Mouse (Mus musculus) MEL (cell line): Measurements from ENCODE around the gene Hinfp. TPM values are rescaled to one million over a fixed set of nuclear protein-coding genes. Genes with fewer than 3 reads are reported as not detected.

Experiments
- DNase-seq: peaks from one replicate; pipeline ENCODE4 v3.0.0; 2011; ENCODE audit warnings: low read depth, low spot score
- H3K27ac ChIP-seq: 2 replicates; pipeline ENCODE4 v1.5.1; 2012; ENCODE audit warnings: low read depth, mild to moderate bottlenecking, control low read depth, low read length, moderate library complexity; ENCODE audit not compliant: control insufficient read depth
- H3K27me3 ChIP-seq, 2 experiments: fragments of 150-350 bp in 1 of 2; sonication (generic) in 1 of 2; 2 replicates each; pipeline ENCODE4 v1.6.1; 2012; ENCODE audit warnings: low read length in 2 of 2, mild to moderate bottlenecking in 2 of 2, improper control_type of control experiment in 1 of 2, moderate library complexity in 1 of 2; ENCODE audit not compliant: insufficient read depth in 2 of 2, control insufficient read depth in 1 of 2
- H3K36me3 ChIP-seq, 2 experiments: 2 replicates each; pipeline ENCODE4 v1.6.1; 2012 to 2014; ENCODE audit warnings: low read length in 2 of 2, improper control_type of control experiment in 1 of 2, inconsistent platforms in 1 of 2, mild to moderate bottlenecking in 1 of 2; ENCODE audit not compliant: insufficient read depth in 2 of 2, control insufficient read depth in 1 of 2
- H3K4me1 ChIP-seq, 2 experiments: fragments of 150-350 bp in 1 of 2; sonication (generic) in 1 of 2; 2 replicates each; pipeline ENCODE4 v1.6.1; 2012; ENCODE audit warnings: low read length in 2 of 2, improper control_type of control experiment in 1 of 2, mild to moderate bottlenecking in 1 of 2; ENCODE audit not compliant: insufficient read depth in 2 of 2, control insufficient read depth in 1 of 2
- H3K4me3 ChIP-seq, 2 experiments: fragments of 150-350 bp in 1 of 2; sonication (generic) in 1 of 2; 2 replicates each; pipeline ENCODE4 v1.5.1; 2012; ENCODE audit warnings: low read depth in 2 of 2, low read length in 2 of 2, mild to moderate bottlenecking in 2 of 2, moderate library complexity in 2 of 2, control low read depth in 1 of 2, improper control_type of control experiment in 1 of 2; ENCODE audit not compliant: control insufficient read depth in 1 of 2, insufficient read depth in 1 of 2
- H3K79me2 ChIP-seq: 2 replicates; pipeline ENCODE4 v1.6.1; 2012; ENCODE audit warnings: mild to moderate bottlenecking, low read length, moderate library complexity; ENCODE audit not compliant: control insufficient read depth, poor library complexity, insufficient read depth
- H3K9ac ChIP-seq: 2 replicates; pipeline ENCODE4 v1.6.1; 2012; ENCODE audit warnings: low read depth, mild to moderate bottlenecking, control low read depth, low read length, moderate library complexity; ENCODE audit not compliant: control insufficient read depth, poor library complexity, severe bottlenecking
- H3K9me3 ChIP-seq: fragments of 150-350 bp; sonication (generic); replicated peaks from 2 replicates; pipeline ENCODE4 v1.6.1; 2012; ENCODE audit warnings: mild to moderate bottlenecking, low read length, improper control_type of control experiment, moderate library complexity; ENCODE audit not compliant: insufficient read depth
- BHLHE40 ChIP-seq: IDR thresholded peaks from 2 replicates; pipeline ENCODE4 v1.6.1; 2012; ENCODE audit warnings: low read depth, mild to moderate bottlenecking, inconsistent platforms, low read length, improper control_type of control experiment, borderline replicate concordance
- CHD2 ChIP-seq: IDR thresholded peaks from 2 replicates; pipeline ENCODE4 v1.6.1; 2011; ENCODE audit warnings: low read length, improper control_type of control experiment
- CTCF ChIP-seq, 3 experiments: IDR thresholded peaks in 2 of 3; conservative IDR thresholded peaks in 1 of 3; 2 replicates each; pipeline ENCODE4 v1.5.1; 2011 to 2012; ENCODE audit warnings: low read length in 3 of 3, low read depth in 2 of 3, mild to moderate bottlenecking in 2 of 3, improper control_type of control experiment in 1 of 3, inconsistent platforms in 1 of 3, mixed read lengths in 1 of 3, moderate library complexity in 1 of 3; ENCODE audit not compliant: control insufficient read depth in 1 of 3, insufficient read depth in 1 of 3, poor library complexity in 1 of 3, severe bottlenecking in 1 of 3
- E2F4 ChIP-seq: IDR thresholded peaks from 2 replicates; pipeline ENCODE4 v1.6.1; 2011; ENCODE audit warnings: low read depth, low read length, improper control_type of control experiment, borderline replicate concordance
- ELF1 ChIP-seq: IDR thresholded peaks from 2 replicates; pipeline ENCODE4 v1.6.1; 2014; ENCODE audit warnings: low read depth, mild to moderate bottlenecking, inconsistent platforms, low read length, improper control_type of control experiment, moderate library complexity
- EP300 ChIP-seq, 2 experiments: IDR thresholded peaks; 2 replicates each; pipeline ENCODE4 v1.6.1; 2011; ENCODE audit warnings: improper control_type of control experiment in 2 of 2, low read length in 2 of 2, low read depth in 1 of 2, mild to moderate bottlenecking in 1 of 2
- ETS1 ChIP-seq: IDR thresholded peaks from 2 replicates; pipeline ENCODE4 v1.6.1; 2012; ENCODE audit warnings: low read depth, mild to moderate bottlenecking, inconsistent platforms, low read length, improper control_type of control experiment, moderate library complexity
- GATA1 ChIP-seq: IDR thresholded peaks from 2 replicates; pipeline ENCODE4 v1.6.1; 2011; ENCODE audit warnings: low read depth, low read length, improper control_type of control experiment
- MAX ChIP-seq: IDR thresholded peaks from 2 replicates; pipeline ENCODE4 v1.6.1; 2011; ENCODE audit warnings: low read length, improper control_type of control experiment
- MAZ ChIP-seq: IDR thresholded peaks from 2 replicates; pipeline ENCODE4 v1.6.1; 2012; ENCODE audit warnings: low read depth, mild to moderate bottlenecking, inconsistent platforms, low read length, improper control_type of control experiment
- MXI1 ChIP-seq: IDR thresholded peaks from 2 replicates; pipeline ENCODE4 v1.6.1; 2011; ENCODE audit warnings: mild to moderate bottlenecking, low read depth, low read length, improper control_type of control experiment
- MYB ChIP-seq: IDR thresholded peaks from 2 replicates; pipeline ENCODE4 v1.6.1; 2011; ENCODE audit warnings: mild to moderate bottlenecking, low read depth, low read length, improper control_type of control experiment
- MYC ChIP-seq: IDR thresholded peaks from 2 replicates; pipeline ENCODE4 v1.6.1; 2011; ENCODE audit warnings: low read depth, mild to moderate bottlenecking, low read length, improper control_type of control experiment, moderate library complexity
- RAD21 ChIP-seq: IDR thresholded peaks from 2 replicates; pipeline ENCODE4 v1.6.1; 2011; ENCODE audit warnings: mild to moderate bottlenecking, low read depth, low read length, improper control_type of control experiment
- SIN3A ChIP-seq: IDR thresholded peaks from 2 replicates; pipeline ENCODE4 v1.6.1; 2012; ENCODE audit warnings: low read length, improper control_type of control experiment, inconsistent platforms
- SMC3 ChIP-seq: IDR thresholded peaks from 2 replicates; pipeline ENCODE4 v1.6.1; 2011; ENCODE audit warnings: low read depth, low read length, improper control_type of control experiment
- UBTF ChIP-seq: IDR thresholded peaks from 2 replicates; pipeline ENCODE4 v1.6.1; 2012; ENCODE audit warnings: low read depth, mild to moderate bottlenecking, inconsistent platforms, low read length, improper control_type of control experiment, moderate library complexity, borderline replicate concordance; ENCODE audit not compliant: insufficient read depth
- USF2 ChIP-seq, 2 experiments: IDR thresholded peaks; 2 replicates each; pipeline ENCODE4 v1.6.1; 2011 to 2012; ENCODE audit warnings: improper control_type of control experiment in 2 of 2, low read length in 2 of 2, borderline replicate concordance in 1 of 2, inconsistent platforms in 1 of 2, low read depth in 1 of 2, mild to moderate bottlenecking in 1 of 2; ENCODE audit not compliant: insufficient read depth in 1 of 2
- ZC3H11A ChIP-seq: IDR thresholded peaks from 2 replicates; pipeline ENCODE4 v1.6.1; 2012; ENCODE audit warnings: low read depth, mild to moderate bottlenecking, inconsistent platforms, low read length, improper control_type of control experiment
- ZKSCAN1 ChIP-seq: IDR thresholded peaks from 2 replicates; pipeline ENCODE4 v1.6.1; 2012; ENCODE audit warnings: low read depth, mild to moderate bottlenecking, inconsistent platforms, low read length, improper control_type of control experiment, moderate library complexity
- ZNF384 ChIP-seq: IDR thresholded peaks from 2 replicates; pipeline ENCODE4 v1.6.1; 2012; ENCODE audit warnings: low read depth, mild to moderate bottlenecking, inconsistent platforms, low read length, improper control_type of control experiment
- polyA plus RNA-seq, 2 experiments: library from polyadenylated mRNA; stranded (reverse) in 1 of 2; unstranded in 1 of 2; fragments of >175 nt in 1 of 2; fragments of >200 nt in 1 of 2; gene quantifications; 2 replicates each; pipeline versions ENCODE4 v1.2.1 to v1.2.4; 2012; ENCODE audit warnings: low replicate concordance in 2 of 2, low read depth in 1 of 2; ENCODE audit not compliant: insufficient read length in 2 of 2, insufficient read depth in 1 of 2, missing spikeins in 1 of 2
- total RNA-seq: library from RNA; depleted of rRNA; stranded (reverse); fragments of 300-350 nt; gene quantifications from 2 replicates; pipeline ENCODE4 v1.2.3, GENCODE M21; 2012

The Hinfp gene
- total and polyA plus RNA-seq, 3 experiments = 16.4 to 31.3 TPM; not detected in 1

DNA sequence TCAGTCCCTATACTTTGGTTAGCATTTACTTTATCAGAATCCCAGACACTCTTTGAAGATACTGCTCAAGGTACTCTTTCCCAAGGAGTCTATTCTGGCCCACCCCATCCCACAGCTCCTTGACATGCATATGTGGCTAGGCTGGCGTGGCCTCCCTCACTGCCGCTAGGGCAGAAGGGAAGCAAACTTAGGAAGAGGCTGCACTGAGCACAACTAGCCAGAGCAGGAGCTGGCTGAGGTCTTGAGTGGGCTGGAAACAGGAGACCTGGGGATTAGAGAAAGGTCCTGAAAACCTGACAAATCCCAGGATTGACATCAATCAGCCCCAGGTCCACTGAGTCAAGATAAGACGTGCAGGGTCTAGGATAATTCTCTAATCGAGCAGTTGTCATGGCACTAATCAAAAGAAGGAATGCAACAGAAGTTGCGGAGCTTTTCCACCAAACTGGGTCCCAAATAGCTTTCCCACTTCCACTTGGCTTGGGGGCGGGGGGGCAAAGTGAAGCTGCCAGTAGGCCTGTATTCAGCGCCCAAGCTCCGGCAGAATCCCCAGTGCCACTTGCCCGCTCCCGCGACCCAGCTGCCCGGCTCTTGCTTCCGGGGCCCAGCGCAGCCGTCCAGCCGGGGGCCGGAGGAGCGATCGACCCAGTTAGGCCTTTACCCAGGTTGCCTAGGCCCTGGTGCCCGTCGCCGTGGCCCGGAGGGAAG, 38.0 kb downstream of the Hinfp start:
- Histone ChIP-seq H3K4me1 (peaks cover 0 to 8% of the 10 kb centered on the region in 2 experiments; a peak in 1 of 4 replicates), H3K9me3 (no peaks in the 10 kb centered on the region), H3K4me3 (peak overlapping the region; percentile 66 to 77), H3K36me3 (peaks cover 0 to 6% of the 10 kb centered on the region in 2 experiments; a peak in 1 of 4 replicates), H3K9ac (peak overlapping the region; percentile 87), H3K27ac (peak overlapping the region; percentile 75), H3K27me3 (no peaks in the 10 kb centered on the region), H3K79me2 (no peaks in the 10 kb centered on the region; the same call in 1 of the 2 replicates)
- no peak for TF ChIP-seq USF2 (IDR thresholded peaks at IDR 0.05; ENCODE audit: borderline replicate concordance in 1 of 2, insufficient read depth in 1 of 2, low read depth in 1 of 2, low read length in 2 of 2)
- TF ChIP-seq MAX = no peak
- TF ChIP-seq CTCF (IDR thresholded peaks at IDR 0.05 in 2 of 3, conservative IDR thresholded peaks at IDR 0.05 in 1 of 3; ENCODE audit: control insufficient read depth in 1 of 3, insufficient read depth in 1 of 3, low read depth in 2 of 3, low read length in 3 of 3, poor library complexity in 1 of 3, severe bottlenecking in 1 of 3) = 0 out of 6 replicates have a peak, but pooled peaks of 1 of the 3 experiments have one; percentile 8
- no peak for TF ChIP-seq MXI1
- TF ChIP-seq ELF1 = no peak
- no peak for TF ChIP-seq GATA1
- no peak for TF ChIP-seq MYB
- no peak for TF ChIP-seq MAZ
- TF ChIP-seq ZNF384 = no peak
- no peak for TF ChIP-seq BHLHE40
- TF ChIP-seq MYC = no peak
- peak; percentile 13 for TF ChIP-seq SIN3A
- no peak for TF ChIP-seq RAD21
- TF ChIP-seq EP300 (IDR thresholded peaks at IDR 0.05; ENCODE audit: low read depth in 1 of 2, low read length in 2 of 2) = peak in 1 of 2 experiments; percentile 43; a peak in 1 of 4 replicates
- TF ChIP-seq CHD2 = no peak
- no peak for TF ChIP-seq UBTF
- no peak for TF ChIP-seq SMC3
- no peak for TF ChIP-seq ZC3H11A
- no peak for TF ChIP-seq E2F4
- TF ChIP-seq ETS1 = no peak
- no peak for TF ChIP-seq ZKSCAN1
- DNase-seq = peak; percentile 63
